Mouse (Mus musculus) layer of hippocampus, postnatal 36 days (tissue): ENCODE data around the gene Syt2. TPM values are rescaled to one million over a fixed set of nuclear protein-coding genes. Genes with fewer than 3 reads are reported as not detected.

ENCODE experiments used
- DNase-seq, 2 experiments: peaks; one replicate each; pipeline ENCODE4 v3.0.0; 2022
- total RNA-seq, 2 experiments: library from RNA; stranded (reverse); gene quantifications; 2 replicates each; pipeline ENCODE4 v1.2.3; 2021

The Syt2 gene
- total RNA-seq, 2 experiments from 2014 or later = 21.4 to 23.5 TPM

- DNase-seq = no peak
Observed at GRCm38 (mm10) chr1:134749889-134750288, 103.4 kb downstream of the Syt2 start.

DNA sequence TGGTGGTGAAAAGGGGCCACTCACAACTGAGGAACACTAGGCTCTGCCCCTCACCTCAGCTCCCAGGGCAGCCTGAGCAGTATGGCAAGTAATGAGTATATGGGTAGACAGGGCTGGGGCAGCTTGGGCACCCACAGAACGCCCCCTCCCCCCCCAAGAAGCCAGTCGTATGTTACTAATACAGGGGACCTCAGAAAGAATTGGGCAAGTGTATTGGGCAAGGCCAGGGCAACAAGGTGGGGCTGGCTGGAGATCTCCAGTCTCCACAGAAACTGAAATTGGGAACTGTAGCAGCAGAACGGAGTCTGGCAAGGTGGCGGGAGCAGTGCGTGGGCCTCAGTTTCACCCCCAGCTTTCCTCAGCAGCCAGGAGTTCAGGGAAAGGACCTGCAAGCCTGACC is 106.0 kb downstream of the Syt2 start:
- no peak for DNase-seq

DNA sequence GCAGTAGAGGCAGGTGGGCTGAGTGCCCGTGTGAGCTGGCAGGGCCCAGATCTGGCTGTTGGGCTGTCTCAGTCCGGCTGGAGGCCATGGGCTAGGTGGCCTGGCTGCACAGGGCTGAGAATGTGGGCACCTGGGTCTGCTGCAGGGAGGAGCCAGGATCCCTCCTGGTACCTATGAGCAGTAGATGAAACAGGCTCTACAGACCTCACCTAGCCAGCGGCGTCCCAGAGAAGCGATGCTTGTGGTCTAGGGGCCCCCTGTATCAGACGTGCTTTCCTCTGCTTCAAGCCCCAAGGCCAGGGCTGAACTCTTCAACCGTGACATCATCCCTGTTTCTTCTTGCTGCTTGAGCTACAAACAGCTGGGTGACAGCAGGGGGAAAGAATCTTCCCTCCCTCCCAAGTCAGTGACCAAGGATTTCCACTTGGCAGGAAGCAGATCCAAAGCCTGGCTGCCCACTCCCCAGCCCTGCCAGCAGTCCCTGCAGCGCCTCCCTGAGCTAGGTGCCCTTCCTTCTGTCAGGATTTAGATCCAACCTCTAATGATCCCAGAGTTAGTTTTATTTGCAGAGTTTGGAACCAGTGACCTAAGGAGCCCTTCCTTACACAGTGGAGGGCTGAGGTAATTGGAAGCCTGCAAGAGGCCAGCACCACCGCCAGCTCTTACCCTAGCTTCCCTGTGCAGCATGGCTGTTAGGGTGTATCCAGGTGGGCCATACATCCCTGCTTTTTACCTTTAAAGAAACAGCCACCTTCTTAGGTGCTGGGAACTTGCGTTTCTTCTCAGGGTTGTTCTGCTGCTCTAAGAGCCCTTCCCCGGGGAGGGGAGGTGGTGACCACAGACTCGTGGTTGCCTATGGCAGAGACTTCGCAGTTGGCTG is 107.5 kb downstream of the Syt2 start:
- DNase-seq = no peak

DNA sequence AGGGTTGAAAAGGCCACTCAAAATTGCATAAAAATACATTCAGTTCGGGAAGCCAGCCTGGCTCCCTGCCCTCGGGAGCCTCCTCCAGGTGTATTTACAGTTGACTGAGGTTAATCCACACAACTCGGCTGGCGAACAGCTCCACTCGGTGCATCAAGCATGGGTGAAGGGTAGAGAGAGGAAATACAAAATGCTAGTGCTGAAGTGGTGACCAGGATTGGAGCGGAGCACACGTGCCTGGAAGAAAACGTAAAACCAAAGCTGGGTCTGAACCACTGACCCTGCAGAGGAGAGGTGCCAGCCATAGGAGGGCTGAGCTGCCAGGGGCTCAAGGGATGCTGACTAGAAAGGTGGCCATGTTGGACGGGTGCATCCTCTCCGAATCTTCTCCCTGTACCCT is 108.3 kb downstream of the Syt2 start:
- no peak for DNase-seq

GRCm38 (mm10) chr1:134755548-134756189 is 109.2 kb downstream of the Syt2 start:
- no peak for DNase-seq

GRCm38 (mm10) chr1:134756190-134756873 is 109.9 kb downstream of the Syt2 start:
- no peak for DNase-seq

GRCm38 (mm10) chr1:134757230-134757629 is 110.8 kb downstream of the Syt2 start:
- DNase-seq = no peak

- DNase-seq = no peak
Observed at GRCm38 (mm10) chr1:134759133-134759532, 112.7 kb downstream of the Syt2 start.

DNA sequence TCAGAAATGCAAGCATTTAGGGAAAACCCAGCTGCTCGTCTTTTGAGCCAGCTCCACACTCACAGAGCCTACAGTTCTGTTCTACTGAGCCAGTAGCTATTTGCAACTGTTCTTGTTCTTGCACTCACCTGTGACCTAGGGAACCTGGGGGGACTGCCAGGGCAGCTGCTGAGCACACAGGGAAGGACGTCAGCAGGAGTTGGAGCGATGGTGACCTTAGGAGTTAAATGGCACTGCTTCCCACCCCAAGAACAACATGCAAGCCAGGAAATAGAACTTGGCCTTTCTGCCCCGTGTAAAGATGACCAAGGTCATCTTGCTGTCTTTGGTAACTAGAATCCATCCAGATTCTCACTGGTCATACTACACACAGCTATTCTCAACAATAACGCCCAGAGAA is 114.2 kb downstream of the Syt2 start:
- no peak for DNase-seq

- no peak for DNase-seq
Observed at GRCm38 (mm10) chr1:134761534-134761933, 115.1 kb downstream of the Syt2 start.

GRCm38 (mm10) chr1:134763250-134763649 is 116.8 kb downstream of the Syt2 start:
- DNase-seq = no peak

DNA sequence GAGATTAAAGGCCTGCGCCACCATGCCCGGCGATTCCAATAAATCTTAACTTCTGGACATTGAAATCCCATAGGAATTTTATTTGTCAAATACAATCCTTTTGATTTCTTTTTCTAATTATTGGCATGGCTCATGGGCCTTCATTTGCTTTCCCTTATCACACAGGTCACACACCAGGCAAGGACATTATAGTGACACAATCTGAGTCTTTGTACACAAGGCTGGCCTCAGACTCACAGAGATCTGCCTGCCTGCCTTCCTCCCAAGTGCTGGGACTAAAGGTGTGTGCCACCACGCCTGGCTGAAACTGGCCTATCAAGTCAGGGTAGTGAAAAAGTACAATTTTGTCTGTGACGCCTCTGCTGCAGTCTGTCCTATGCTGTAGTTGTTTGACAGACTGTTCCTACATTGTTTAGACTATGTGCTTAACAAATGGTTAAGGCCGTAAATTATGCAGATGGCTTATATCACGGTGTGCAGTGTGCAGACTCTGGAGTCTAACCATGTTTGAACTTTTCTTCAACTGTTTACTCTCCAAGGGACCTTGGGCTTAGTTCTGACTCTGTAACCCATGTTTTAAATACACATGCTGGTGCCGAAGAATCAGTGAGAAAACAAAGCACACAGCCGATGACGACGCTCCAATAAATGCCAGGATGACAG is 117.4 kb downstream of the Syt2 start:
- DNase-seq = no peak

DNA sequence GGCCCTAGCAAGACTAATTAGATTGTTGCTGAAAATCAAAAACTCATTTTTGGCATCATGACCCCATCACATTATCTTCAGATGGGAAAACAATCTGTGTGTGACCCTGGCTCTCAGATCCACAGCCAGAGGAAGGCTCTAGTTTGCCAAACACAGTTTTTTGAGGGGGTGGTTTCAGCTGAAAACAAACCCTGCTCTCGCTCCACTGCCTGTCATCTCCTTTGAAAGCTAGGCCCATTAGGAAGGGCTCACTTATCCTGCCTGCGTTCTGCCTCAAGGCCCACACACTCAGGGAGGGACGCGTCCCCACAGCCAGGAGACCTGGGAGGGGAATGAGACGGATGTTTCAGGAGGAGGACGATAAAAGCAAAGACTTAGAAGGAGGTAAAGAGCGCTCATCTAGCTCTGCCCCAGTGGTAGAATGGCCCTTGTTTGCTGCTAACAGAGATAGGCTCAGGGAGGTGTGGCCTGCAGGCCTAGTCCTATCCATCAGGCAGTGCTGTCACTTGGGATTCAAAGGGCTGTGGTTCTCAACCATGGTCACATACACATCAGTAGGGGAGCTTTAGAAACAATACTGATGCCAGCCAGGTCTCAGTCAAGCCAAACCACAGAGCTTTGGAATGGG is 118.5 kb downstream of the Syt2 start:
- no peak for DNase-seq

- DNase-seq = no peak
Observed at GRCm38 (mm10) chr1:134766448-134766847, 120.0 kb downstream of the Syt2 start.

- no peak for DNase-seq
Observed at GRCm38 (mm10) chr1:134770312-134770711, 123.8 kb downstream of the Syt2 start.

GRCm38 (mm10) chr1:134771353-134771752 is 124.9 kb downstream of the Syt2 start:
- DNase-seq = no peak

- no peak for DNase-seq
Observed at GRCm38 (mm10) chr1:134771999-134772398, 125.5 kb downstream of the Syt2 start.

DNA sequence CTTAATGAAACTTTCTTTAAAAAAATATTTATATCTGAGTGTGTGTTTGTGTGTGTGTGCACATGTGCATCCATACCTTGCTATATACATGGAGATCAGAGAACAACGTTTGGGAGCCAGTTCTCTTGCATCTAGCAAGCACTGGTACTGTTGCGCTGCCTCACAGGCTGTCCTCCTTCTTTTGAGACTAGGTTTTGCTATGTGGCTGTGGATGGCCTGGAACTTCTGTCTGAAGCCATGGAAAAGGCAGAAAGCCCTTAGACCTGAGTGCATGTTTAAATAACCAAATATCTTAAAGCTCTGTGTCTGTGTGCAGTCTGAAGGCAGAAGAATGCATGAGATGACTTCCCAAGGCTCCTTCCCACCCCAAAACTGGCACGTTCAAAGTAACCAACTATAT is 126.3 kb downstream of the Syt2 start:
- DNase-seq = no peak

GRCm38 (mm10) chr1:134773256-134773655 is 126.8 kb downstream of the Syt2 start:
- DNase-seq = no peak

GRCm38 (mm10) chr1:134774247-134774646 is 127.8 kb downstream of the Syt2 start:
- no peak for DNase-seq

- DNase-seq = no peak
Observed at GRCm38 (mm10) chr1:134774728-134775287, 128.3 kb downstream of the Syt2 start.

- DNase-seq = no peak
Observed at GRCm38 (mm10) chr1:134775631-134776030, 129.2 kb downstream of the Syt2 start.
